Mouse (Mus musculus) neural tube, embryonic 11.5 days (tissue): ENCODE results near the gene Sacm1l. TPM values are rescaled to one million over a fixed set of nuclear protein-coding genes. Genes with fewer than 3 reads are reported as not detected.

ENCODE experiments used
- ATAC-seq: fragments of 200-750 bp; cut with Nextera tagmentation; 2 replicates; pipeline ENCODE4 v1.8.0; 2017; ENCODE audit warnings: moderate number of reproducible peaks, mild to moderate bottlenecking, moderate TSS enrichment, moderate library complexity; ENCODE audit not compliant: insufficient read depth, low FRiP score, low TSS enrichment
- DNase-seq: peaks from one replicate; pipeline ENCODE4 v3.0.0-alpha.2; 2015; ENCODE audit warnings: low spot score
- H3K27ac ChIP-seq: fragments of 300-500 bp; sonication (generic); 2 replicates; pipeline ENCODE4 v1.5.1; 2014; ENCODE audit warnings: low read depth, mild to moderate bottlenecking, low read length
- H3K27me3 ChIP-seq: fragments of 300-500 bp; sonication (generic); 2 replicates; pipeline ENCODE4 v1.6.1; 2014; ENCODE audit warnings: mild to moderate bottlenecking, low read length, mixed read lengths; ENCODE audit not compliant: control insufficient read depth, insufficient read depth
- H3K36me3 ChIP-seq: fragments of 300-500 bp; sonication (generic); 2 replicates; pipeline ENCODE4 v1.6.1; 2014; ENCODE audit warnings: mild to moderate bottlenecking, low read length, moderate library complexity, mixed read lengths; ENCODE audit not compliant: control insufficient read depth, insufficient read depth
- H3K4me1 ChIP-seq: fragments of 300-500 bp; sonication (generic); 2 replicates; pipeline ENCODE4 v1.6.1; 2014; ENCODE audit warnings: low read length, mixed read lengths; ENCODE audit not compliant: control insufficient read depth, insufficient read depth
- H3K4me2 ChIP-seq: fragments of 300-500 bp; sonication (generic); 2 replicates; pipeline ENCODE4 v1.6.1; 2014; ENCODE audit warnings: low read depth, mild to moderate bottlenecking, moderate library complexity
- H3K4me3 ChIP-seq: fragments of 300-500 bp; sonication (generic); 2 replicates; pipeline ENCODE4 v1.5.1; 2014; ENCODE audit warnings: low read depth, low read length
- H3K9ac ChIP-seq: fragments of 300-500 bp; sonication (generic); 2 replicates; pipeline ENCODE4 v1.6.1; 2014; ENCODE audit warnings: mild to moderate bottlenecking, low read length
- H3K9me3 ChIP-seq: fragments of 300-500 bp; sonication (generic); 2 replicates; pipeline ENCODE4 v1.6.1; 2016; ENCODE audit warnings: low read length; ENCODE audit not compliant: control insufficient read depth
- WGBS: fragments of 180-500 bp; shearing (Covaris S2); extraction: QIAGEN DNeasy Blood & Tissue Kit; methylation state at CpG from one replicate; pipeline ENCODE4 v1.1.7; 2014; 5-methylcytosine and 5-hydroxymethylcytosine counted together
- polyA plus RNA-seq: library from polyadenylated mRNA; unstranded; fragments of >200 nt; fragmentation: Nextera tagmentation; extraction: Ambion mirVana; gene quantifications from 2 replicates; pipeline ENCODE4 v1.2.1, GENCODE M21; 2014

Sacm1l gene
- polyA plus RNA-seq, 1 experiment from 2014 or later = 56.3 TPM

- no peaks in the 10 kb centered on the region for H3K4me1 ChIP-seq
- no peak overlapping the region for H3K4me2 ChIP-seq
- H3K9me3 ChIP-seq = no peaks in the 10 kb centered on the region
- 81% methylated on average over 2 of the region's 2 CpGs for WGBS
- no peak overlapping the region for H3K9ac ChIP-seq
- DNase-seq (no peak), ATAC-seq (no peak)
- H3K4me3 ChIP-seq = no peak overlapping the region
- peaks cover 2% of the 10 kb centered on the region for H3K36me3 ChIP-seq
- H3K27me3 ChIP-seq = no peaks in the 10 kb centered on the region
- no peak overlapping the region for H3K27ac ChIP-seq
Measured at GRCm38 (mm10) chr9:123489073-123489472, 40.5 kb upstream of the Sacm1l start.

GRCm38 (mm10) chr9:123489727-123490343, 39.7 kb upstream of the Sacm1l start:
- no peaks in the 10 kb centered on the region; the same call in 1 of the 2 replicates for H3K36me3 ChIP-seq
- no peak overlapping the region for H3K4me3 ChIP-seq
- no peak for DNase-seq
- no peaks in the 10 kb centered on the region for H3K4me1 ChIP-seq
- no peak overlapping the region for H3K4me2 ChIP-seq
- no peaks in the 10 kb centered on the region for H3K9me3 ChIP-seq
- ATAC-seq = no peak
- no peak overlapping the region for H3K9ac ChIP-seq
- H3K27me3 ChIP-seq = no peaks in the 10 kb centered on the region
- 69% methylated on average over 9 of the region's 9 CpGs for WGBS
- no peak overlapping the region for H3K27ac ChIP-seq

- Histone ChIP-seq H3K4me1 (no peaks in the 10 kb centered on the region), H3K27me3 (no peaks in the 10 kb centered on the region), H3K9me3 (no peaks in the 10 kb centered on the region), H3K36me3 (no peaks in the 10 kb centered on the region; the same call in 1 of the 2 replicates), H3K27ac (no peak overlapping the region), H3K4me3 (no peak overlapping the region), H3K4me2 (no peak overlapping the region), H3K9ac (no peak overlapping the region)
- DNase-seq (no peak), ATAC-seq (no peak)
- 86% methylated on average over 5 of the region's 5 CpGs for WGBS
Measured at GRCm38 (mm10) chr9:123490930-123491329, 38.6 kb upstream of the Sacm1l start.

GRCm38 (mm10) chr9:123491917-123492585, 37.5 kb upstream of the Sacm1l start:
- DNase-seq (no peak), ATAC-seq (no peak)
- no peak overlapping the region for H3K27ac ChIP-seq
- no peak overlapping the region for H3K4me3 ChIP-seq
- H3K27me3 ChIP-seq = no peaks in the 10 kb centered on the region
- 81% methylated on average over 9 of the region's 9 CpGs for WGBS
- H3K9me3 ChIP-seq = no peaks in the 10 kb centered on the region
- H3K4me1 ChIP-seq = no peaks in the 10 kb centered on the region
- H3K9ac ChIP-seq = no peak overlapping the region
- no peaks in the 10 kb centered on the region for H3K36me3 ChIP-seq
- no peak overlapping the region for H3K4me2 ChIP-seq

GRCm38 (mm10) chr9:123496665-123497064, 32.9 kb upstream of the Sacm1l start:
- no peak overlapping the region for H3K27ac ChIP-seq
- ATAC-seq = no peak
- no peak overlapping the region for H3K4me3 ChIP-seq
- no peaks in the 10 kb centered on the region for H3K4me1 ChIP-seq
- no peaks in the 10 kb centered on the region for H3K9me3 ChIP-seq
- no peak overlapping the region for H3K4me2 ChIP-seq
- WGBS = 19% methylated on average over 13 of the region's 13 CpGs
- no peaks in the 10 kb centered on the region for H3K36me3 ChIP-seq
- H3K27me3 ChIP-seq = no peaks in the 10 kb centered on the region
- no peak overlapping the region for H3K9ac ChIP-seq
- no peak for DNase-seq

- Histone ChIP-seq H3K27ac (no peak overlapping the region), H3K4me2 (no peak overlapping the region), H3K36me3 (peaks cover 2% of the 10 kb centered on the region; the same call in 1 of the 2 replicates), H3K27me3 (no peaks in the 10 kb centered on the region), H3K4me3 (no peak overlapping the region), H3K4me1 (no peaks in the 10 kb centered on the region), H3K9ac (no peak overlapping the region), H3K9me3 (no peaks in the 10 kb centered on the region)
- WGBS = 87% methylated on average over 5 of the region's 5 CpGs
- ATAC-seq = no peak
- no peak for DNase-seq
Measured at GRCm38 (mm10) chr9:123497906-123498305, 31.7 kb upstream of the Sacm1l start.

GRCm38 (mm10) chr9:123500480-123500879, 29.1 kb upstream of the Sacm1l start:
- ATAC-seq = no peak
- Histone ChIP-seq H3K27me3 (no peaks in the 10 kb centered on the region), H3K9me3 (no peaks in the 10 kb centered on the region), H3K4me2 (no peak overlapping the region), H3K36me3 (peaks cover 2% of the 10 kb centered on the region; the same call in 1 of the 2 replicates), H3K4me3 (no peak overlapping the region), H3K9ac (no peak overlapping the region), H3K4me1 (no peaks in the 10 kb centered on the region), H3K27ac (no peak overlapping the region)
- no peak for DNase-seq
- WGBS = 92% methylated on average over 4 of the region's 4 CpGs

GRCm38 (mm10) chr9:123503171-123503834, 26.3 kb upstream of the Sacm1l start:
- no peaks in the 10 kb centered on the region for H3K9me3 ChIP-seq
- no peak overlapping the region for H3K9ac ChIP-seq
- WGBS = 86% methylated on average over 5 of the region's 5 CpGs
- ATAC-seq = no peak
- H3K4me2 ChIP-seq = no peak overlapping the region
- DNase-seq = no peak
- no peaks in the 10 kb centered on the region for H3K4me1 ChIP-seq
- no peak overlapping the region for H3K27ac ChIP-seq
- H3K27me3 ChIP-seq = no peaks in the 10 kb centered on the region
- H3K36me3 ChIP-seq = peaks cover 2% of the 10 kb centered on the region; the same call in 1 of the 2 replicates
- no peak overlapping the region for H3K4me3 ChIP-seq
